Mouse (Mus musculus) kidney, embryonic 14.5 days (tissue): ENCODE results near the gene Slc26a8. TPM values are rescaled to one million over a fixed set of nuclear protein-coding genes. Genes with fewer than 3 reads are reported as not detected.

Experiments
- ATAC-seq: fragments of 200-750 bp; cut with Nextera tagmentation; 2 replicates; pipeline ENCODE4 v1.8.0; 2017; ENCODE audit warnings: moderate number of reproducible peaks, mild to moderate bottlenecking, moderate TSS enrichment, moderate library complexity; ENCODE audit not compliant: low FRiP score, low TSS enrichment
- H3K27ac ChIP-seq: fragments of 300-500 bp; sonication (generic); 2 replicates; pipeline ENCODE4 v1.5.1; 2014; ENCODE audit warnings: low read depth, mild to moderate bottlenecking, low read length, moderate library complexity, mixed read lengths
- H3K27me3 ChIP-seq: fragments of 300-500 bp; sonication (generic); 2 replicates; pipeline ENCODE4 v1.6.1; 2014; ENCODE audit warnings: mild to moderate bottlenecking, low read length; ENCODE audit not compliant: control insufficient read depth, insufficient read depth
- H3K36me3 ChIP-seq: fragments of 300-500 bp; sonication (generic); 2 replicates; pipeline ENCODE4 v1.6.1; 2014; ENCODE audit warnings: low read length, mixed read lengths; ENCODE audit not compliant: control insufficient read depth, insufficient read depth
- H3K4me1 ChIP-seq: fragments of 300-500 bp; sonication (generic); 2 replicates; pipeline ENCODE4 v1.6.1; 2014; ENCODE audit warnings: low read length, mixed read lengths; ENCODE audit not compliant: control insufficient read depth, insufficient read depth
- H3K4me2 ChIP-seq: fragments of 300-500 bp; sonication (generic); replicated peaks from 2 replicates; pipeline ENCODE4 v1.6.1; 2014; ENCODE audit warnings: low read depth, mild to moderate bottlenecking, low read length
- H3K4me3 ChIP-seq: fragments of 300-500 bp; sonication (generic); 2 replicates; pipeline ENCODE4 v1.5.1; 2014; ENCODE audit warnings: mild to moderate bottlenecking, low read length
- H3K9ac ChIP-seq: fragments of 300-500 bp; sonication (generic); 2 replicates; pipeline ENCODE4 v1.6.1; 2014; ENCODE audit warnings: low read depth, mild to moderate bottlenecking, low read length, moderate library complexity
- H3K9me3 ChIP-seq: fragments of 300-500 bp; sonication (generic); 2 replicates; pipeline ENCODE4 v1.6.1; 2016; ENCODE audit warnings: low read length; ENCODE audit not compliant: control insufficient read depth
- WGBS: fragments of 180-500 bp; shearing (Covaris S2); extraction: QIAGEN DNeasy Blood & Tissue Kit; methylation state at CpG from one replicate; pipeline ENCODE4 v1.1.7; 2014; 5-methylcytosine and 5-hydroxymethylcytosine counted together
- polyA plus RNA-seq: library from polyadenylated mRNA; unstranded; fragments of >200 nt; fragmentation: Nextera tagmentation; extraction: Ambion mirVana; gene quantifications from 2 replicates; pipeline ENCODE4 v1.2.1, GENCODE M21; 2014

The Slc26a8 gene
- polyA plus RNA-seq, 1 experiment from 2014 or later, result 1.3 TPM

DNA sequence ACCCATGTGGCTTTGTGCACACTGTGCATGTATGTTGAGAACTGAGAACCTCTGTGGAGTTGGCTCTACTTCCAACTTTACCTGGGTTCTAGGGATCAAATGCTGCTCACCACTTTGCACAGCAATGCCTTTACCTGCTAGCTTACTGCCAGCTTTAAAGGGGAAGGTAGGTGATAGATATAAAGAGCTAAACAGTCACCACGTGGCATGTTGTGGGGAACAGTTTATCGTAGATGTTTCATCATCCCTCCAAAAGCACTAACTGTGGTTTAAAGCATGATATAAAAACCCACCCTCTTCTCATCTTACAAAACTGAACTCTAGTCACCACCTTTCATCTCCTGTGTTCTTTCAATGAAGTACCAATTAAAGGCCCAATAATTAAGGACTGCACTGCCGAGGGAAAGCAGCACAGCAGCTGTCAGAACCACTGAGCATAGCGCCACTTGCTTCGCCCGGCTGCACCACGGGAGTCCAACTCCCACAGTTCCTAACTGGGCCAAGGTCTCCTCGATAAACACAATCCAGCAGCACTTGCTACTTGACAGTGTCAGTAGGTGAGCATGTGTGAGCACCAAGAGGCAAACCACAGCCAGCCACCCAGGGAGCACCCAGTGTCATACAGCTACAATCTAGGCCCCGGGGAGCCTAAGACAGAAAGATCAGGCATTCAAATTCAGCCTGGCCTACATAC is 88.3 kb downstream of the Slc26a8 start:
- ATAC-seq, result no peak
- no peaks in the 10 kb centered on the region for H3K9me3 ChIP-seq
- H3K4me1 ChIP-seq, result no peaks in the 10 kb centered on the region
- WGBS, result 72% methylated on average over 9 of the region's 9 CpGs
- no peak overlapping the region for H3K4me3 ChIP-seq
- H3K27ac ChIP-seq, result no peak overlapping the region
- no peak overlapping the region for H3K9ac ChIP-seq
- no peak overlapping the region for H3K4me2 ChIP-seq
- H3K27me3 ChIP-seq, result no peaks in the 10 kb centered on the region
- peaks cover 91% of the 10 kb centered on the region for H3K36me3 ChIP-seq

DNA sequence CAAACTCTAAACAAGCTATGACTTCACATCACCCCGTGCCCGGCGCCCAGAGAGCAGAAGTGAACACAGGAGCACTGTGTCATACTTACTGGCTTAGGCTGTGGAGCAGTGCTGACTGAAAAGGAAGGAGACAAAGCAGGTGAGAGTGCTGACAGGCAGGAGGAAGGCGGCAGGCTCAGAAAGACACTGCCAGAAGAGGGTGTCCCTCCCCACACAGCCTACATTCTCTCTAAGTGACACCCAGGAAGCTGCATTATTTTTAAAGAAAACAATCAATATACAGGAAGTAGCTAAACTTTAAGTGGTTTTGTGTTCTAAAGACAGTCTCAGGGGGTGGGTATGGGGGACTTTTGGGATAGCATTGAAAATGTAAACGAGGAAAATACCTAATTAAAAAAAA is 89.3 kb downstream of the Slc26a8 start:
- ATAC-seq, result no peak
- 92% methylated on average over 5 of the region's 5 CpGs for WGBS
- Histone ChIP-seq H3K9ac (no peak overlapping the region), H3K36me3 (peaks cover 91% of the 10 kb centered on the region), H3K9me3 (no peaks in the 10 kb centered on the region), H3K27ac (no peak overlapping the region), H3K4me1 (no peaks in the 10 kb centered on the region), H3K27me3 (no peaks in the 10 kb centered on the region), H3K4me3 (no peak overlapping the region), H3K4me2 (no peak overlapping the region)

DNA sequence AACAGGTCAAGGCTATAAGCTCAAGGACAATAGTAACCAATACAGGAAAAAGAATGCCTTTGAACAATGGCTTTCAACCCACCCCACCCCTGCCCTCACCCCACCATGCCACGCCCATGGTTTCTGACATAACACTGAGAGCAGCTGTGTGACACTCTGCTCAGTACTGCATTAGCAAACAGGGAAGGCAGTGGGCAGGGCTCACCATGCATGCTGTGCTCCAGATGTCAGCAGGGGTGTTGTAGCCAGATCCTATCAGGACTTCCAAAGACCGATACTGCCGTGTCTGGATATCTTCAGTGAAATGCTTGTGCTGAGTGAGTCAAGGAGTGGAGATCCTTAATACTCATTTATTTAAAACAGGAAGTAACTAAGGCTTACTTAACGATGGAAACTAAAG is 96.1 kb downstream of the Slc26a8 start:
- no peaks in the 10 kb centered on the region for H3K27me3 ChIP-seq
- no peak overlapping the region for H3K9ac ChIP-seq
- no peak overlapping the region for H3K27ac ChIP-seq
- 0 out of 2 replicates have a peak, but pooled peaks have one; percentile 24 for ATAC-seq
- no peak overlapping the region for H3K4me2 ChIP-seq
- WGBS, result 72% methylated on average over 4 of the region's 4 CpGs
- no peak overlapping the region for H3K4me3 ChIP-seq
- peaks cover 88% of the 10 kb centered on the region for H3K36me3 ChIP-seq
- H3K4me1 ChIP-seq, result no peaks in the 10 kb centered on the region
- H3K9me3 ChIP-seq, result no peaks in the 10 kb centered on the region

DNA sequence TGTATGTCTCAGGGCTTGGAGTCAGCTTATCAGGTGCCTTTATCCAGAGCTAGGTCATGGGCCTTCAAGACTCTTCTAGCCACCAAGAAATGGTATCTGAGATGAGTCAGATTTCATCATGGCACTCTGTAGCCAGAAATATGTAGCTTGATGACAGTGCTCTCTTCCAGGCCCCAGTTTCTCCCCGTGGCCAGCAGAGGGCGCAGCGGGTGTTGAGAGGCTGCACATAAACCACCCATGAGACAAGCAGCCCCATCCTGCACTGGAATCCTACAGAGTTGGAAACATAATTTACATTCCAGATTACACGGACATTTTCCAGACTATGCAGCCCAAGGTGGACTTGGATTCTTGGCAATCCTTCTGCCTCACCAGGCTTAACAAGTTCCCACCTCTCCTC is 97.0 kb downstream of the Slc26a8 start:
- Histone ChIP-seq H3K4me2 (no peak overlapping the region), H3K27ac (no peak overlapping the region), H3K36me3 (peaks cover 89% of the 10 kb centered on the region), H3K9ac (no peak overlapping the region), H3K27me3 (no peaks in the 10 kb centered on the region), H3K4me3 (no peak overlapping the region), H3K9me3 (no peaks in the 10 kb centered on the region), H3K4me1 (no peaks in the 10 kb centered on the region)
- no peak for ATAC-seq
- WGBS, result 23% methylated on average over 4 of the region's 4 CpGs

DNA sequence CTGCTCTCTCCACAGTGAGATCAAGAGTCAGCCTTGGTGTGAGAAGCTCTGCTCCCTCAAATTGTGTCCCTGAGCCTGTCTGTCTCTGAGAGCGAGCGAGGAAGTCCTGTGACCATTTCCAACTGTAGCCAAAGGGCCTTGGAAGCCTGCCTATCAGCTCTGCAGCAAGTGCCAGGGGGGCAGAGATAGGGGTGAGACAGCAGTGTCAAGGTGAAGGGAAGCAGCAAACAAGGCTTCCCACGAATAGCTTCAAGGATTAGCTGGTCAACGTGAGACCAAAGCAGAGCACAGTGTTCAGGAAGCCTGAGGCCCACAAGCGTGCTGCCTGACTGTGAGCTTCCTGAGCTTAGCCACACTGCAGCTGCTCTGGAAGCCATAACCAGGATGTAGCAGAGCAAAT is 98.6 kb downstream of the Slc26a8 start:
- Histone ChIP-seq H3K27ac (no peak overlapping the region), H3K36me3 (peaks cover 79% of the 10 kb centered on the region), H3K4me1 (no peaks in the 10 kb centered on the region), H3K27me3 (no peaks in the 10 kb centered on the region), H3K9ac (no peak overlapping the region), H3K9me3 (no peaks in the 10 kb centered on the region), H3K4me2 (no peak overlapping the region), H3K4me3 (no peak overlapping the region)
- no peak for ATAC-seq
- 92% methylated on average over 5 of the region's 5 CpGs for WGBS

DNA sequence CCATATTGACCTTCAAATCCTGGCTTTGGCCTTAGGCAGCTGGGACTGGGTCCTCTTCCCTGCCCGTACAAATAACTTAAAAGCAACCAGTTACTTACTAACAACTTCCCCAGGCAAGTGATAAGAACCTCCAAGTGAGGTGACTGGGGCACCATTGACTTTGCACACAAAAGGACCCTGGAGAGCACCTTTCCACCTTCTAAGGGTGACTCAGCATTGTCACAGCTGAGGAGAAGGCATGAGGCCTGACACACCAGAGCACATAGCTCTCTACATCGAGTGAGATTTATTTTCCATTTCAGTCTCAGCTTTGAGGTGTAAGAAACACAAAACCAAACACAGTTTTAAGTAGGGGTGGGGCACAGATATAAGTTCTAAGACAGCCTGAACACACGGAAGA is 99.4 kb downstream of the Slc26a8 start:
- no peaks in the 10 kb centered on the region for H3K27me3 ChIP-seq
- no peaks in the 10 kb centered on the region for H3K9me3 ChIP-seq
- H3K4me3 ChIP-seq, result no peak overlapping the region
- H3K36me3 ChIP-seq, result peaks cover 70% of the 10 kb centered on the region
- 94% methylated on average over 3 of the region's 3 CpGs for WGBS
- no peak overlapping the region for H3K9ac ChIP-seq
- H3K4me1 ChIP-seq, result no peaks in the 10 kb centered on the region
- no peak for ATAC-seq
- no peak overlapping the region for H3K4me2 ChIP-seq
- no peak overlapping the region for H3K27ac ChIP-seq

DNA sequence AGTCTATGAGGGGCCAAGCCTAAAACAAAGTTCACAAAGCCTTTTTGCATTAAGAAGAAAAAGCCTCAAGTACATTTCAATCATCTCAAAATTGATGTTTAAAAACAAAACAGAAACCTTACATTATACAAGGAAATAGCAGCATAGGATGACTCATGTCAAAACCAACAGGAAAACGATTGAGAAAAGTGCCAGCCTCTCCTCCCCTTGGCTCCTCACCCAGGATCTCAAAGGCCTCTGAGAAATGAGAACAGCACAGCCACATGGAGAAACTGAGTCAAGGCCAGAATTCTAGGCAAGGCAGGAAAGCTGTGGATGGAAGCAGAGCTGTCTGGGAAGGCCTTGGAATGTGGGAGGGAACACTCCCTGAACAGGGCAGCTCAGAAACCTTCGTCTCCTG is 101.4 kb downstream of the Slc26a8 start:
- Histone ChIP-seq H3K4me3 (no peak overlapping the region), H3K27me3 (no peaks in the 10 kb centered on the region), H3K4me1 (no peaks in the 10 kb centered on the region), H3K9me3 (no peaks in the 10 kb centered on the region), H3K36me3 (peaks cover 56% of the 10 kb centered on the region), H3K4me2 (no peak overlapping the region), H3K9ac (no peak overlapping the region), H3K27ac (peak overlapping the region; percentile 26; the same call in 1 of the 2 replicates)
- WGBS, result 75% methylated on average over 2 of the region's 2 CpGs
- ATAC-seq, result no peak

Other genes with a start within 250 kb of the Slc26a8 start
- gene Fkbp5, start 172.7 kb downstream of the Slc26a8 start, polyA plus RNA-seq, result 10.0 and 14.0 TPM in 2 replicates
- not detected in 2 replicates for gene Armc12, start 159.4 kb downstream of the Slc26a8 start, polyA plus RNA-seq
- gene Clpsl2, start 140.8 kb downstream of the Slc26a8 start, polyA plus RNA-seq, result not detected in 2 replicates
- gene Clps, start 129.5 kb downstream of the Slc26a8 start, polyA plus RNA-seq, result not detected in 2 replicates
- gene Lhfpl5, start 114.6 kb downstream of the Slc26a8 start, polyA plus RNA-seq, result 0.45 and 0.51 TPM in 2 replicates
- gene Srpk1, start 67.5 kb downstream of the Slc26a8 start, polyA plus RNA-seq, result 134 and 140 TPM in 2 replicates
- 36.4 and 61.6 TPM in 2 replicates for gene Mapk14, start 1.1 kb upstream of the Slc26a8 start, polyA plus RNA-seq
- 2.7 and 3.3 TPM in 2 replicates for gene AC170998.1, start 35.9 kb upstream of the Slc26a8 start, polyA plus RNA-seq
- 31.5 and 44.6 TPM in 2 replicates for gene Mapk13, start 79.1 kb upstream of the Slc26a8 start, polyA plus RNA-seq
- 10.2 and 16.2 TPM in 2 replicates for gene Brpf3, start 110.9 kb upstream of the Slc26a8 start, polyA plus RNA-seq
- gene Pnpla1, start 168.2 kb upstream of the Slc26a8 start, polyA plus RNA-seq, result not detected in 2 replicates
- 0.46 and 0.62 TPM in 2 replicates for gene 4930539E08Rik, start 225.1 kb upstream of the Slc26a8 start, polyA plus RNA-seq